Mouse (Mus musculus) liver, adult 2 months (tissue): ENCODE results near the gene Wasf2. TPM values are rescaled to one million over a fixed set of nuclear protein-coding genes. Genes with fewer than 3 reads are reported as not detected.

ENCODE experiments used
- DNase-seq: peaks from one replicate; pipeline ENCODE4 v3.0.0-alpha.2; 2011; ENCODE audit warnings: low read depth, low spot score; ENCODE audit errors: extremely low read depth
- H3K27ac ChIP-seq: fragments of 200-500 bp; replicated peaks from 2 replicates; pipeline ENCODE4 v1.5.1; 2012; ENCODE audit warnings: low read depth, mild to moderate bottlenecking, control low read depth, inconsistent platforms, low read length; ENCODE audit not compliant: insufficient read depth
- H3K27me3 ChIP-seq: fragments of 200-500 bp; 2 replicates; pipeline ENCODE4 v1.6.1; 2012; ENCODE audit warnings: mild to moderate bottlenecking, moderate library complexity, low read length, inconsistent platforms; ENCODE audit not compliant: control insufficient read depth, insufficient read depth
- H3K36me3 ChIP-seq: fragments of 200-500 bp; 2 replicates; pipeline ENCODE4 v1.6.1; 2012; ENCODE audit warnings: low read length, inconsistent platforms; ENCODE audit not compliant: control insufficient read depth, insufficient read depth
- H3K4me1 ChIP-seq: fragments of 200-500 bp; 2 replicates; pipeline ENCODE4 v1.6.1; 2011; ENCODE audit warnings: low read length; ENCODE audit not compliant: control insufficient read depth, insufficient read depth
- H3K4me3 ChIP-seq: fragments of 200-500 bp; 2 replicates; pipeline ENCODE4 v1.5.1; 2011; ENCODE audit warnings: low read depth, mild to moderate bottlenecking, control low read depth, low read length, moderate library complexity; ENCODE audit not compliant: insufficient read depth
- H3K79me2 ChIP-seq: fragments of 200-500 bp; 2 replicates; pipeline ENCODE4 v1.6.1; 2012; ENCODE audit warnings: inconsistent platforms, mild to moderate bottlenecking, low read length, moderate library complexity; ENCODE audit not compliant: control insufficient read depth, insufficient read depth
- H3K9ac ChIP-seq: fragments of 200-500 bp; 2 replicates; pipeline ENCODE4 v1.6.1; 2012; ENCODE audit warnings: low read depth, mild to moderate bottlenecking, control low read depth, inconsistent platforms, low read length
- CTCF ChIP-seq: fragments of 200-500 bp; IDR thresholded peaks from 2 replicates; pipeline ENCODE4 v1.5.1; 2011; ENCODE audit warnings: low read depth, low read length, control low read depth
- POLR2A ChIP-seq: fragments of 200-500 bp; IDR thresholded peaks from 2 replicates; pipeline ENCODE4 v1.6.1; 2011; ENCODE audit warnings: low read length, control low read depth; ENCODE audit not compliant: insufficient read depth; ENCODE audit errors: extremely low read depth
- WGBS: fragments of 180-500 bp; shearing (Covaris S2); methylation state at CpG from one replicate; pipeline ENCODE4 v1.1.7; 2018; 5-methylcytosine and 5-hydroxymethylcytosine counted together
- polyA plus RNA-seq: library from polyadenylated mRNA; depleted of rRNA; stranded (reverse); fragments of >200 nt; gene quantifications from 2 replicates; pipeline ENCODE4 v1.2.3, GENCODE M21; 2012
- total RNA-seq: library from RNA; depleted of rRNA; stranded (reverse); fragments of >200 nt; gene quantifications from 2 replicates; pipeline ENCODE4 v1.2.3, GENCODE M21; 2014

Wasf2 gene
- total and polyA plus RNA-seq, 2 experiments, result 6.0 to 17.0 TPM

- peak overlapping the region; percentile 23; the same call in 1 of the 2 replicates for H3K27ac ChIP-seq
- TF ChIP-seq POLR2A, result no peak
- no peak for TF ChIP-seq CTCF
- H3K4me3 ChIP-seq, result no peak overlapping the region
- no peaks in the 10 kb centered on the region for H3K36me3 ChIP-seq
- DNase-seq, result peak; percentile 60
- no peak overlapping the region for H3K9ac ChIP-seq
- 70% methylated on average over 3 of the region's 3 CpGs for WGBS
- peaks cover 37% of the 10 kb centered on the region for H3K79me2 ChIP-seq
- H3K4me1 ChIP-seq, result peaks cover 13% of the 10 kb centered on the region
- H3K27me3 ChIP-seq, result no peaks in the 10 kb centered on the region
Measured at GRCm38 (mm10) chr4:133170056-133170524, 39.8 kb downstream of the Wasf2 start.

GRCm38 (mm10) chr4:133170616-133171015, 40.3 kb downstream of the Wasf2 start:
- Histone ChIP-seq H3K4me1 (peaks cover 14% of the 10 kb centered on the region), H3K27ac (peak overlapping the region; percentile 23; the same call in 1 of the 2 replicates), H3K36me3 (no peaks in the 10 kb centered on the region), H3K9ac (no peak overlapping the region), H3K79me2 (peaks cover 33% of the 10 kb centered on the region), H3K27me3 (no peaks in the 10 kb centered on the region), H3K4me3 (no peak overlapping the region)
- no peak for DNase-seq
- TF ChIP-seq POLR2A (no peak), CTCF (no peak)

GRCm38 (mm10) chr4:133172451-133172850, 42.1 kb downstream of the Wasf2 start:
- TF ChIP-seq CTCF (no peak), POLR2A (no peak)
- Histone ChIP-seq H3K4me1 (peaks cover 14% of the 10 kb centered on the region), H3K9ac (no peak overlapping the region), H3K36me3 (peaks cover 3% of the 10 kb centered on the region; the same call in 1 of the 2 replicates), H3K79me2 (peaks cover 37% of the 10 kb centered on the region), H3K27me3 (no peaks in the 10 kb centered on the region), H3K27ac (no peak overlapping the region), H3K4me3 (no peak overlapping the region)
- DNase-seq, result no peak
- 83% methylated on average over 4 of the region's 4 CpGs for WGBS

GRCm38 (mm10) chr4:133174361-133174760, 44.1 kb downstream of the Wasf2 start:
- peak; percentile 46 for DNase-seq
- Histone ChIP-seq H3K27ac (peak overlapping the region; percentile 69), H3K79me2 (peaks cover 40% of the 10 kb centered on the region), H3K36me3 (peaks cover 7% of the 10 kb centered on the region), H3K27me3 (no peaks in the 10 kb centered on the region), H3K9ac (peak overlapping the region; percentile 17; the same call in 1 of the 2 replicates), H3K4me3 (no peak overlapping the region), H3K4me1 (peaks cover 16% of the 10 kb centered on the region)
- TF ChIP-seq CTCF (no peak), POLR2A (no peak)
- 75% methylated on average over 4 of the region's 4 CpGs for WGBS

GRCm38 (mm10) chr4:133175274-133175673, 45.0 kb downstream of the Wasf2 start:
- WGBS, result 45% methylated on average over 7 of the region's 7 CpGs
- TF ChIP-seq CTCF, result no peak
- TF ChIP-seq POLR2A, result no peak
- H3K36me3 ChIP-seq, result peaks cover 7% of the 10 kb centered on the region
- H3K4me1 ChIP-seq, result peaks cover 16% of the 10 kb centered on the region
- H3K9ac ChIP-seq, result no peak overlapping the region
- no peak overlapping the region for H3K4me3 ChIP-seq
- DNase-seq, result no peak
- H3K27ac ChIP-seq, result 0 out of 2 replicates have a peak overlapping the region, but pooled peaks have one; percentile 1
- no peaks in the 10 kb centered on the region for H3K27me3 ChIP-seq
- H3K79me2 ChIP-seq, result peaks cover 33% of the 10 kb centered on the region

- DNase-seq, result no peak
- Histone ChIP-seq H3K4me3 (no peak overlapping the region), H3K9ac (no peak overlapping the region), H3K36me3 (peaks cover 7% of the 10 kb centered on the region), H3K27me3 (no peaks in the 10 kb centered on the region), H3K79me2 (peaks cover 30% of the 10 kb centered on the region; the same call in 1 of the 2 replicates), H3K27ac (peak overlapping the region; percentile 16; the same call in 1 of the 2 replicates), H3K4me1 (peaks cover 14% of the 10 kb centered on the region)
- WGBS, result 68% methylated on average over 14 of the region's 14 CpGs
- TF ChIP-seq POLR2A (no peak), CTCF (no peak)
Measured at GRCm38 (mm10) chr4:133175998-133176760, 45.9 kb downstream of the Wasf2 start.
